Mouse (Mus musculus): ENCODE data around the gene Psmb11. TPM values are rescaled to one million over a fixed set of nuclear protein-coding genes. Genes with fewer than 3 reads are reported as not detected.

Gene Psmb11
- total and polyA plus RNA-seq, 2 experiments from 2014 or later: 0.04 TPM; not detected in 1

DNA sequence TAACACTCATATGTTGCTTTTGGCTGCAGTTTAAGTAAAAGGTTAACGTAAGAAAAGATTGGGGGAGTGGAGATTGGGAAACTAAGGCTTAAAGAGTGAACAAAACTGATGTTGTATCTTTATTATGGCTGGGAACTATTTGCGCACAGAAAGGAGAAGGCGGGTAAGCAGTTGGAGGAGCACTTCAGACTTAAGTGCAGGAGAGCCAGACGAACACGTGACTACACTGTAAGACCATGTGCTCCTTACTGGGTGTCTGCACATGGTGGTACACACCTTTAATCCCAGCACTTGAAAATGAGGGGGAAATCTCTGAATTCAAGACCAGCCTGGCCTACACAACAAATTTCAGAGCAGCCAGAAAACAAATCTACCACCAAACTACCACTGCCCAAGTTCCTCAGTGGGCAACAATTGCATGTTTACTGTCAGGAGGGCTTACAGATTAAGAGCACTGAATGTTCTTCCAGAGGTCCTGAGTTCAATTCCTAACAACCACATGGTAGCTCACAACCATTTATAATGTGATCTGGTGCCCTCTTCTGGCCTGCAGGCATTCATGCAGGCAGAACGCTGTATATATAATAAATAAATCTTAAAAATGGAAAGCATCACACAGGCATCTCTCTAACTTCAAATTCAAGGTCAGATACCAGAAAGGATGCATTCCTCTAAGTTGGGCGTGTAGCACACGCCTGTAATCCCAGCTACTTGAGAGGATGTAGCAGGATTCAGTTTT is 25.8 kb downstream of the Psmb11 start:
- Histone ChIP-seq H3K9ac (no peak overlapping the region), H3K27ac (ENCODE audit: low read depth, low read length) (no peak overlapping the region), H3K4me3 (ENCODE audit: low read depth, low read length) (no peak overlapping the region), H3K27me3 (ENCODE audit: insufficient read depth, low read length) (no peaks in the 10 kb centered on the region), H3K9me3 (ENCODE audit: low read length) (no peaks in the 10 kb centered on the region), H3K4me1 (ENCODE audit: insufficient read depth) (peaks cover 7% of the 10 kb centered on the region), H3K36me3 (ENCODE audit: insufficient read depth) (peaks cover 86% of the 10 kb centered on the region), H3K4me2 (ENCODE audit: low read depth) (no peak overlapping the region)
- 91% methylated on average over 8 of the region's 8 CpGs for WGBS
- DNase-seq (peak; percentile 22), ATAC-seq (no peak)
- TF ChIP-seq CTCF (IDR thresholded peaks at IDR 0.05; ENCODE audit: low read depth): peak; percentile 59

DNA sequence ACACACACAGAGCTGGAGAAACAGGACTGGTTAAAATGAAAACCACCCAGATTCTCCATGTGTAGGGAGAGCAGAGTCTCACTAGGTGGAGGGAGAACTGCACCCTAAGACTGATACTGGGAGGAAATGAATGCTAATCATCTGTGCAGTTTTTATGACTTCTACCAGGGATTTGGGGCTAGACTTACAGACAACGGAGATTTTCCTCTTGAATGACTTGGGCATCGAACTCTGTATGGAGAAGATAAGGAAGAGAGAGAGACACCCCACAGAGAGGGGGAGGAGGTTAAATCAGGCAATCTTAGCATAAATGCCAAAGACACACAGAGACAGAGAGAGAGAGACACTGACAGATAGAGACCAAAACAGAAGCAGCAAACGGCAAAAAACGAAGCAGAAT is 26.7 kb downstream of the Psmb11 start:
- no peak for ATAC-seq

DNA sequence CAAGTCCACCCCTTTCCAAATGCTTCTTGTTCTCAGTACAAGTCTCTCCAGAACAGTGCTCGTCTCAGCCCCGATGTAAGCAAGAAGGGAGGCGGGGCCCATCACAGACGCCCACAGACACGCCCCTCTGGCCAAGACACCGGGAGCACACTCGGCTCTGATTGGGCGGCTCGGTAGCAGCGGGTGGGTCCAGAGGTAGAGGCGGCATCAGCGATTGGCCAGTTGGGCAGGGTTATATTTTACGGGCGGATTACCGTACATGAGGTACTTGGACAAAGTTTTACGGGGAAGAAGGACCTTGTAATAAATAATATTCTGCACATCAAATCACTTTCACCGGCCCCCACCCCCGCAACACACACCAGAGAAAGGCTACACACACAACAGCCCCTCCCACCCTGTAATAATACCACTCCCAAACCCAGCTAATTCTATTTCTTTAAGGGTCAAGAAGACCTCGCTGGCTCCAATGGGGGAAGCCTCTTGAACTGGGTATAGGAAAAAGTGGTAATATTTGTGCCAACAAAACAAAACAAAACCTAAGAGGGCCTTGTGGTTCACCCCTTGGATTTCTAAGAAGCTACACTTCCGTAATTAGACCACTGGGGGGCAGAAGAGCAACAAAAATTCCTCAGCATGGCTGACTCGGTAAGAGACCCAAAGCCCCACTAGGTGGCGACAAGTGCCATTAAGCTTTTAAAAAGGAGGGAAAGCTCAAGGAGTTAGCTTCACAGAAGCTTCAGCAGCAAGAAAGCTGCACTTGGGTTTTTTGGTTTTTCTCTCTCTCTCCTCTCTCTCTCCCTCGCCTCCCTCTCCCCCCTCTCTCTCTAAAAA is 29.6 kb downstream of the Psmb11 start:
- Histone ChIP-seq H3K9me3 (ENCODE audit: low read length) (no peaks in the 10 kb centered on the region), H3K4me1 (ENCODE audit: insufficient read depth) (peaks cover 16% of the 10 kb centered on the region), H3K4me3 (ENCODE audit: low read depth, low read length) (no peak overlapping the region), H3K4me2 (ENCODE audit: low read depth) (no peak overlapping the region), H3K36me3 (ENCODE audit: insufficient read depth) (peaks cover 54% of the 10 kb centered on the region), H3K9ac (no peak overlapping the region), H3K27ac (ENCODE audit: low read depth, low read length) (no peak overlapping the region), H3K27me3 (ENCODE audit: insufficient read depth, low read length) (no peaks in the 10 kb centered on the region)
- TF ChIP-seq CTCF (IDR thresholded peaks at IDR 0.05; ENCODE audit: low read depth): peak; percentile 96
- 60% methylated on average over 23 of the region's 23 CpGs for WGBS
- peak; percentile 95 for DNase-seq
- ATAC-seq: peak; percentile 72

More for the DNA sequence above, 26.7 kb downstream of the Psmb11 start:
- peaks cover 78% of the 10 kb centered on the region for H3K36me3 ChIP-seq (ENCODE audit: insufficient read depth)
- no peak overlapping the region for H3K27ac ChIP-seq (ENCODE audit: low read depth, low read length)
- peaks cover 14% of the 10 kb centered on the region for H3K4me1 ChIP-seq (ENCODE audit: insufficient read depth)
- no peaks in the 10 kb centered on the region for H3K9me3 ChIP-seq (ENCODE audit: low read length)
- no peak for DNase-seq
- H3K9ac ChIP-seq: no peak overlapping the region
- 70% methylated on average over 4 of the region's 4 CpGs for WGBS
- no peak overlapping the region for H3K4me2 ChIP-seq (ENCODE audit: low read depth)
- no peak overlapping the region for H3K4me3 ChIP-seq (ENCODE audit: low read depth, low read length)
- H3K27me3 ChIP-seq (ENCODE audit: insufficient read depth, low read length): no peaks in the 10 kb centered on the region
- TF ChIP-seq CTCF (IDR thresholded peaks at IDR 0.05; ENCODE audit: low read depth): no peak

DNA sequence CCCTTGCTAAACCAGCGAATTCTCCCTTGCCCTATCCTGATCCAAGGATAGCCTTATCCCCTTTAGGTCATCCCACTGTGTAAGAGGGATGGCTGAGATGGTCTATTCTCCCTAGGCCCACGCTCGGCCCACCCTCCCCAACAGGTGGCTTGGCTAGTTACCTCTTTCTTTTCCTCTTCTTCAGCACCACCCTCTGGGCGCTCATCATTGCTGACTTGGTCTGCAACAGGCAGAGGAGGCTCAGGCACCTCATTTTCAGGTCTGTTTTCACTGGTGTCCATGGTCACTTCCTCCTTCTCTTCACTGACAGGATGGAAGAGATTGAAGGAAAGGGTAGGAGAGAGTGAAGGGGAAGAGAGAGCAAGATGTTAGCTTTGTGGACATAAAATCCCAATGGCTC is 30.3 kb downstream of the Psmb11 start:
- Histone ChIP-seq H3K4me1 (ENCODE audit: insufficient read depth) (peaks cover 16% of the 10 kb centered on the region), H3K36me3 (ENCODE audit: insufficient read depth) (peaks cover 53% of the 10 kb centered on the region)

DNA sequence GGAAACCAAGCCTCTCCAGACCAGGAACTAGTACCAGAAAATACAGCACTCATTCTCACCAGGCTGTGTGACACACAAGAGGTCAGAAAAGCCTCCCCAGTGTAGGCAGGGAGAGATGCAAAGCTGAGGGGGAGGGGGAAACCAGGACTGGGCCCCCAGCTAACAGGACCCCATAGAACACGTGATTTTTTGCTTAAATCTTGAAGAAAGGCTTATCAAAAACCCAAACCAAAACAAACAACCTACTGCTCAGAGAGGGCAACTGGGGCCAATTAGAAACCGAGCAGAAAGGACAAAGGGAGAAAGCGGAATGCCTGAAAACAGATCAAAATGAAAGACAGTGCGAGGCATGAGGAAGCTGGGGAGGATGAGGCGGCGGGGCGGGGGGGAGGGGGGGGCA is 31.6 kb downstream of the Psmb11 start:
- peak overlapping the region; percentile 93 for H3K27ac ChIP-seq (ENCODE audit: low read depth, low read length)
- H3K36me3 ChIP-seq (ENCODE audit: insufficient read depth): peaks cover 50% of the 10 kb centered on the region
- no peak for TF ChIP-seq CTCF (IDR thresholded peaks at IDR 0.05; ENCODE audit: low read depth)
- 3% methylated on average over 7 of the region's 7 CpGs for WGBS
- DNase-seq: peak; percentile 19
- peaks cover 16% of the 10 kb centered on the region for H3K4me1 ChIP-seq (ENCODE audit: insufficient read depth)
- H3K27me3 ChIP-seq (ENCODE audit: insufficient read depth, low read length): no peaks in the 10 kb centered on the region
- ATAC-seq: peak; percentile 23; the same call in 1 of the 2 replicates
- peak overlapping the region; percentile 67 for H3K4me2 ChIP-seq (ENCODE audit: low read depth)
- H3K9me3 ChIP-seq (ENCODE audit: low read length): no peaks in the 10 kb centered on the region
- H3K9ac ChIP-seq: peak overlapping the region; percentile 85
- H3K4me3 ChIP-seq (ENCODE audit: low read depth, low read length): peak overlapping the region; percentile 87

More for the DNA sequence above, 30.3 kb downstream of the Psmb11 start:
- Histone ChIP-seq H3K9me3 (ENCODE audit: low read length) (no peaks in the 10 kb centered on the region), H3K4me2 (ENCODE audit: low read depth) (peak overlapping the region; percentile 67; the same call in 1 of the 2 replicates), H3K4me3 (ENCODE audit: low read depth, low read length) (no peak overlapping the region), H3K27ac (ENCODE audit: low read depth, low read length) (no peak overlapping the region), H3K9ac (no peak overlapping the region), H3K27me3 (ENCODE audit: insufficient read depth, low read length) (no peaks in the 10 kb centered on the region)
- DNase-seq (no peak), ATAC-seq (no peak)
- WGBS: 74% methylated on average over 4 of the region's 4 CpGs
- TF ChIP-seq CTCF (IDR thresholded peaks at IDR 0.05; ENCODE audit: low read depth): no peak

DNA sequence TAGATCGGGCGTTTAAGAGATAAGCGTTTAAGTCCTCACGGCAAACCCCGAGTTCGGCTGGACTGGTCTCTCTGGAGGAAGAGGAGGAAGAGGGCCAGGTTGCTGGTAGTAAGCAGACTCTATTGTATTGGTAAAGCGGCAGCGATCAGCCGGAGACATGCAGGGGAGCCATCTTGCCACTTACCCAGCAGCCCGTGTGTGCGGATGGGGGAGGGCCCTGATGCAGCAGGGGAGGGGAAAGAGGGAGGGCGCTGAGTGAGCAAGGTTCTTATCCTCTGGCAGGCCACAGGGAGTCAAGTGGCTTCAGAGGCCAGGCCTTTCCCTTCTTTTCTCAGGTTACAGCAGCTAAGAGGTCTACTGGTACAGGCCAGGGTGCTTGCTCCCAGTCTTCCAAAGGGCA is 32.3 kb downstream of the Psmb11 start:
- DNase-seq (peak; percentile 89), ATAC-seq (peak; percentile 92)
- peak; percentile 10; the same call in 1 of the 2 replicates for TF ChIP-seq CTCF (IDR thresholded peaks at IDR 0.05; ENCODE audit: low read depth)
- Histone ChIP-seq H3K36me3 (ENCODE audit: insufficient read depth) (peaks cover 50% of the 10 kb centered on the region), H3K27me3 (ENCODE audit: insufficient read depth, low read length) (no peaks in the 10 kb centered on the region), H3K9ac (peak overlapping the region; percentile 85), H3K4me2 (ENCODE audit: low read depth) (peak overlapping the region; percentile 67), H3K27ac (ENCODE audit: low read depth, low read length) (peak overlapping the region; percentile 93), H3K4me3 (ENCODE audit: low read depth, low read length) (peak overlapping the region; percentile 87), H3K9me3 (ENCODE audit: low read length) (no peaks in the 10 kb centered on the region), H3K4me1 (ENCODE audit: insufficient read depth) (peaks cover 16% of the 10 kb centered on the region)
- WGBS: 0% methylated on average over 12 of the region's 12 CpGs

DNA sequence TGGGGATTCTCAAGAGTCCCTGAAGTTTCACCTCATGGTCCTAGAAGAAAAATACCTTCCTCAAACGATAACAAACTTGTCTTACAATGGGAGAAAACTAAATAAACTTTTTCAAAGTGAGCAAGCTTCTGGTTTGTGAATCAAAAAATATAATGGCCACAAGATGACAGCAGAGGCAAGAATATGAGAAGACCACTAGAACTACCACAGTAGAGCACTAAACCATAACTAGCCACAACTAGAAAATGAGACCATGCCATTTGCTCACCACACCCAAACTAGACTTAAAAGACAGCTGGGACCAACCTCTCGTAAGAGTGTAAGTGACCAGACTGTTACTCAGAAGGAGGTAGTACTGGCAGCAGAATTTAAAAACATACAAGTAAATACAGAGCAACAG is 38.8 kb downstream of the Psmb11 start:
- no peak for DNase-seq
- Histone ChIP-seq H3K4me1 (ENCODE audit: insufficient read depth) (no peaks in the 10 kb centered on the region), H3K36me3 (ENCODE audit: insufficient read depth) (peaks cover 82% of the 10 kb centered on the region), H3K9me3 (ENCODE audit: low read length) (no peaks in the 10 kb centered on the region), H3K9ac (no peak overlapping the region), H3K27me3 (ENCODE audit: insufficient read depth, low read length) (no peaks in the 10 kb centered on the region), H3K4me3 (ENCODE audit: low read depth, low read length) (no peak overlapping the region), H3K4me2 (ENCODE audit: low read depth) (no peak overlapping the region), H3K27ac (ENCODE audit: low read depth, low read length) (no peak overlapping the region)
- TF ChIP-seq CTCF (IDR thresholded peaks at IDR 0.05; ENCODE audit: low read depth): no peak
- WGBS: 89% methylated on average over 2 of the region's 2 CpGs
- no peak for ATAC-seq
